Mouse (Mus musculus) forebrain, embryonic 11.5 days (tissue): ENCODE data around the gene Pax8. TPM values are rescaled to one million over a fixed set of nuclear protein-coding genes. Genes with fewer than 3 reads are reported as not detected.

Experiments used
- ATAC-seq: fragments of 200-750 bp; cut with Nextera tagmentation; replicated peaks from 2 replicates; pipeline ENCODE4 v1.8.0; 2017; ENCODE audit warnings: moderate TSS enrichment; ENCODE audit not compliant: low FRiP score
- DNase-seq: peaks from one replicate; pipeline ENCODE4 v3.0.0-alpha.2; 2017; ENCODE audit warnings: low spot score
- H3K27ac ChIP-seq: fragments of 300-500 bp; sonication (generic); 2 replicates; pipeline ENCODE4 v1.5.1; 2014; ENCODE audit warnings: low read depth, low read length
- H3K27me3 ChIP-seq: fragments of 300-500 bp; sonication (generic); 2 replicates; pipeline ENCODE4 v1.6.1; 2014; ENCODE audit warnings: mild to moderate bottlenecking, low read length, mixed read lengths; ENCODE audit not compliant: control insufficient read depth, insufficient read depth
- H3K36me3 ChIP-seq: fragments of 300-500 bp; sonication (generic); 2 replicates; pipeline ENCODE4 v1.6.1; 2014; ENCODE audit warnings: mild to moderate bottlenecking, low read length, moderate library complexity, mixed read lengths; ENCODE audit not compliant: control insufficient read depth, insufficient read depth
- H3K4me1 ChIP-seq: fragments of 300-500 bp; sonication (generic); replicated peaks from 2 replicates; pipeline ENCODE4 v1.6.1; 2014; ENCODE audit warnings: low read length, mixed read lengths; ENCODE audit not compliant: control insufficient read depth, insufficient read depth
- H3K4me2 ChIP-seq: fragments of 300-500 bp; sonication (generic); 2 replicates; pipeline ENCODE4 v1.6.1; 2014; ENCODE audit warnings: low read depth, mild to moderate bottlenecking, low read length, moderate library complexity, mixed read lengths; ENCODE audit not compliant: severe bottlenecking
- H3K4me3 ChIP-seq: fragments of 300-500 bp; sonication (generic); 2 replicates; pipeline ENCODE4 v1.5.1; 2014; ENCODE audit warnings: low read depth, low read length
- H3K9ac ChIP-seq: fragments of 300-500 bp; sonication (generic); 2 replicates; pipeline ENCODE4 v1.6.1; 2014; ENCODE audit warnings: low read length
- H3K9me3 ChIP-seq: fragments of 300-500 bp; sonication (generic); 2 replicates; pipeline ENCODE4 v1.6.1; 2016; ENCODE audit warnings: low read length, mixed read lengths; ENCODE audit not compliant: control insufficient read depth
- WGBS: fragments of 180-500 bp; shearing (Covaris S2); extraction: QIAGEN DNeasy Blood & Tissue Kit; methylation state at CpG from one replicate; pipeline ENCODE4 v1.1.7; 2014; 5-methylcytosine and 5-hydroxymethylcytosine counted together
- polyA plus RNA-seq: library from polyadenylated mRNA; unstranded; fragments of >200 nt; fragmentation: Nextera tagmentation; extraction: Ambion mirVana; gene quantifications from 2 replicates; pipeline ENCODE4 v1.2.1, GENCODE M21; 2014

Gene Pax8
- polyA plus RNA-seq, 1 experiment from 2014 or later, result 0.79 TPM

GRCm38 (mm10) chr2:24455057-24455855 lies 20.1 kb downstream of the Pax8 start:
- Histone ChIP-seq H3K36me3 (no peaks in the 10 kb centered on the region), H3K27me3 (no peaks in the 10 kb centered on the region), H3K4me3 (no peak overlapping the region), H3K4me1 (no peaks in the 10 kb centered on the region), H3K4me2 (no peak overlapping the region), H3K9ac (no peak overlapping the region), H3K27ac (no peak overlapping the region), H3K9me3 (no peaks in the 10 kb centered on the region)
- 42% methylated on average over 6 of the region's 6 CpGs for WGBS
- ATAC-seq (no peak), DNase-seq (no peak)

- no peak overlapping the region for H3K27ac ChIP-seq
- H3K36me3 ChIP-seq, result no peaks in the 10 kb centered on the region
- H3K4me3 ChIP-seq, result no peak overlapping the region
- H3K4me1 ChIP-seq, result no peaks in the 10 kb centered on the region
- H3K9me3 ChIP-seq, result no peaks in the 10 kb centered on the region
- no peak for ATAC-seq
- H3K4me2 ChIP-seq, result no peak overlapping the region
- WGBS, result 21% methylated on average over 1 of the region's 1 CpGs
- no peaks in the 10 kb centered on the region for H3K27me3 ChIP-seq
- no peak for DNase-seq
- H3K9ac ChIP-seq, result no peak overlapping the region
Measured at GRCm38 (mm10) chr2:24454429-24455011, 20.9 kb downstream of the Pax8 start.

- WGBS, result 87% methylated on average over 5 of the region's 5 CpGs
Measured at GRCm38 (mm10) chr2:24453206-24453605, 22.2 kb downstream of the Pax8 start.

GRCm38 (mm10) chr2:24449111-24449510 lies 26.3 kb downstream of the Pax8 start:
- ATAC-seq, result no peak
- WGBS, result 88% methylated on average over 4 of the region's 4 CpGs

More at GRCm38 (mm10) chr2:24453206-24453605, 22.2 kb downstream of the Pax8 start:
- no peaks in the 10 kb centered on the region for H3K36me3 ChIP-seq
- no peak overlapping the region for H3K27ac ChIP-seq
- no peak overlapping the region for H3K9ac ChIP-seq
- H3K4me1 ChIP-seq, result no peaks in the 10 kb centered on the region
- ATAC-seq, result no peak
- no peaks in the 10 kb centered on the region for H3K27me3 ChIP-seq
- H3K9me3 ChIP-seq, result no peaks in the 10 kb centered on the region
- H3K4me3 ChIP-seq, result no peak overlapping the region
- DNase-seq, result no peak
- no peak overlapping the region for H3K4me2 ChIP-seq

GRCm38 (mm10) chr2:24443256-24443790 lies 32.1 kb downstream of the Pax8 start:
- Histone ChIP-seq H3K4me1 (no peaks in the 10 kb centered on the region), H3K27me3 (peaks cover 27% of the 10 kb centered on the region), H3K9me3 (no peaks in the 10 kb centered on the region), H3K36me3 (no peaks in the 10 kb centered on the region), H3K9ac (no peak overlapping the region), H3K4me2 (no peak overlapping the region), H3K27ac (no peak overlapping the region), H3K4me3 (no peak overlapping the region)
- ATAC-seq (no peak), DNase-seq (no peak)
- WGBS, result 44% methylated on average over 3 of the region's 3 CpGs

More at GRCm38 (mm10) chr2:24449111-24449510, 26.3 kb downstream of the Pax8 start:
- Histone ChIP-seq H3K4me3 (no peak overlapping the region), H3K27me3 (peaks cover 7% of the 10 kb centered on the region; the same call in 1 of the 2 replicates), H3K4me2 (no peak overlapping the region), H3K36me3 (no peaks in the 10 kb centered on the region), H3K27ac (no peak overlapping the region), H3K4me1 (no peaks in the 10 kb centered on the region), H3K9me3 (no peaks in the 10 kb centered on the region), H3K9ac (no peak overlapping the region)
- DNase-seq, result no peak

GRCm38 (mm10) chr2:24442303-24442925 lies 33.0 kb downstream of the Pax8 start:
- H3K4me2 ChIP-seq, result no peak overlapping the region
- H3K9ac ChIP-seq, result no peak overlapping the region
- no peak overlapping the region for H3K27ac ChIP-seq
- no peaks in the 10 kb centered on the region for H3K36me3 ChIP-seq
- no peaks in the 10 kb centered on the region for H3K9me3 ChIP-seq
- peak; percentile 57 for ATAC-seq
- H3K27me3 ChIP-seq, result peaks cover 28% of the 10 kb centered on the region
- no peak overlapping the region for H3K4me3 ChIP-seq
- WGBS, result 37% methylated on average over 4 of the region's 4 CpGs
- no peak for DNase-seq
- no peaks in the 10 kb centered on the region for H3K4me1 ChIP-seq

GRCm38 (mm10) chr2:24441899-24442298 lies 33.5 kb downstream of the Pax8 start:
- no peak overlapping the region for H3K9ac ChIP-seq
- H3K36me3 ChIP-seq, result no peaks in the 10 kb centered on the region
- no peak overlapping the region for H3K4me3 ChIP-seq
- no peaks in the 10 kb centered on the region for H3K4me1 ChIP-seq
- H3K27ac ChIP-seq, result no peak overlapping the region
- ATAC-seq (peak; percentile 73), DNase-seq (no peak)
- H3K27me3 ChIP-seq, result peaks cover 30% of the 10 kb centered on the region
- H3K9me3 ChIP-seq, result no peaks in the 10 kb centered on the region
- H3K4me2 ChIP-seq, result no peak overlapping the region

GRCm38 (mm10) chr2:24440056-24440455 lies 35.3 kb downstream of the Pax8 start:
- H3K4me1 ChIP-seq, result no peaks in the 10 kb centered on the region
- no peak overlapping the region for H3K27ac ChIP-seq
- no peaks in the 10 kb centered on the region for H3K9me3 ChIP-seq
- peaks cover 28% of the 10 kb centered on the region for H3K27me3 ChIP-seq
- WGBS, result 74% methylated on average over 2 of the region's 2 CpGs
- no peak overlapping the region for H3K4me3 ChIP-seq
- DNase-seq, result no peak
- H3K36me3 ChIP-seq, result no peaks in the 10 kb centered on the region
- no peak overlapping the region for H3K4me2 ChIP-seq
- no peak for ATAC-seq
- H3K9ac ChIP-seq, result no peak overlapping the region
